Mouse (Mus musculus): ENCODE measurements around the gene Epha4. TPM values are rescaled to one million over a fixed set of nuclear protein-coding genes. Genes with fewer than 3 reads are reported as not detected.

Gene Epha4
- total and polyA plus RNA-seq, 3 experiments, result 0.11 TPM; not detected in 2

DNA sequence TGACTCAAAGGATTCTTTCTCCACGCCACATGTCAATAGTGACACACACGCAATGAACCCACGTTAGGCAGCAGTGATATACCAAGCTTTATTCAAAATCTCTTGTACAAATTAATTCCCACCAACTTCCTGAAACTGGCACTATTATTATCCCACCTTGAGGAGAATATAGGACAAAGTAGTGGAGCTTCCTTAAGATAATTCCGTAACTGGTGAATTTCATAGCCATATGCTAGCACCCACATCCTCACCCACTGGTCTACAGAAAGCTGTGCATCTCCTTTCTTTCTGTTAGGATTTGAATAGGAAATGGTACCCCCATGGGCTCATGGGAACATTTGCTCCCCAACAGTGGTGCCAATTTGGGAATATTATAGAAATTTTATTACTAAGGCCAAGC is 103.7 kb downstream of the Epha4 start:
- TF ChIP-seq POLR2AphosphoS5 (IDR thresholded peaks at IDR 0.05; ENCODE audit: insufficient replicate concordance, low read depth, low read length), result no peak
- no peak for TF ChIP-seq GATA1 (IDR thresholded peaks at IDR 0.05; ENCODE audit: borderline replicate concordance, low read length)
- TF ChIP-seq GATA2 (IDR thresholded peaks at IDR 0.05; ENCODE audit: borderline replicate concordance, low read depth, low read length), result no peak
- TF ChIP-seq TAL1 (conservative IDR thresholded peaks at IDR 0.05; ENCODE audit: low read depth, low read length), result no peak
- no peak for TF ChIP-seq CTCF (IDR thresholded peaks at IDR 0.05; ENCODE audit: low read depth, low read length)
- Histone ChIP-seq H3K4me1 (ENCODE audit: insufficient read depth, low read depth, low read length) (no peaks in the 10 kb centered on the region), H3K4me3 (ENCODE audit: low read depth, low read length) (no peak overlapping the region), H3K36me3 (replicated peaks) (no peaks in the 10 kb centered on the region), H3K27me3 (ENCODE audit: insufficient read depth, low read length) (no peaks in the 10 kb centered on the region), H3K9me3 (replicated peaks) (peaks cover 40% of the 10 kb centered on the region)
- no peak for ATAC-seq (ENCODE audit: extremely low read depth, insufficient number of reproducible peaks, low FRiP score, poor library complexity, severe bottlenecking)
- no peak for DNase-seq (ENCODE audit: low spot score)

GRCm38 (mm10) chr1:77410716-77411115 is 104.2 kb downstream of the Epha4 start:
- no peaks in the 10 kb centered on the region for H3K4me1 ChIP-seq (ENCODE audit: insufficient read depth, low read depth, low read length)
- DNase-seq (ENCODE audit: low spot score) (no peak), ATAC-seq (ENCODE audit: extremely low read depth, insufficient number of reproducible peaks, low FRiP score, poor library complexity, severe bottlenecking) (no peak)
- no peak for TF ChIP-seq TAL1 (conservative IDR thresholded peaks at IDR 0.05; ENCODE audit: low read depth, low read length)
- TF ChIP-seq CTCF (IDR thresholded peaks at IDR 0.05; ENCODE audit: low read depth, low read length), result no peak
- TF ChIP-seq GATA2 (IDR thresholded peaks at IDR 0.05; ENCODE audit: borderline replicate concordance, low read depth, low read length), result no peak
- no peak for TF ChIP-seq GATA1 (IDR thresholded peaks at IDR 0.05; ENCODE audit: borderline replicate concordance, low read length)
- TF ChIP-seq POLR2AphosphoS5 (IDR thresholded peaks at IDR 0.05; ENCODE audit: insufficient replicate concordance, low read depth, low read length), result no peak
- H3K4me3 ChIP-seq (ENCODE audit: low read depth, low read length), result no peak overlapping the region
- no peaks in the 10 kb centered on the region for H3K27me3 ChIP-seq (ENCODE audit: insufficient read depth, low read length)
- no peaks in the 10 kb centered on the region for H3K36me3 ChIP-seq (replicated peaks)
- H3K9me3 ChIP-seq (replicated peaks), result peaks cover 40% of the 10 kb centered on the region

GRCm38 (mm10) chr1:77410153-77410552 is 104.7 kb downstream of the Epha4 start:
- H3K27me3 ChIP-seq (ENCODE audit: insufficient read depth, low read length), result no peaks in the 10 kb centered on the region
- H3K4me3 ChIP-seq (ENCODE audit: low read depth, low read length), result no peak overlapping the region
- no peak for TF ChIP-seq POLR2AphosphoS5 (IDR thresholded peaks at IDR 0.05; ENCODE audit: insufficient replicate concordance, low read depth, low read length)
- H3K9me3 ChIP-seq (replicated peaks), result peaks cover 44% of the 10 kb centered on the region
- no peaks in the 10 kb centered on the region for H3K36me3 ChIP-seq (replicated peaks)
- ATAC-seq (ENCODE audit: extremely low read depth, insufficient number of reproducible peaks, low FRiP score, poor library complexity, severe bottlenecking) (no peak), DNase-seq (ENCODE audit: low spot score) (no peak)
- no peaks in the 10 kb centered on the region for H3K4me1 ChIP-seq (ENCODE audit: insufficient read depth, low read depth, low read length)

- peaks cover 46% of the 10 kb centered on the region for H3K9me3 ChIP-seq (replicated peaks)
- no peaks in the 10 kb centered on the region for H3K4me1 ChIP-seq (ENCODE audit: insufficient read depth, low read depth, low read length)
- H3K4me3 ChIP-seq (ENCODE audit: low read depth, low read length), result no peak overlapping the region
- ATAC-seq (ENCODE audit: extremely low read depth, insufficient number of reproducible peaks, low FRiP score, poor library complexity, severe bottlenecking) (no peak), DNase-seq (ENCODE audit: low spot score) (no peak)
- TF ChIP-seq GATA1 (IDR thresholded peaks at IDR 0.05; ENCODE audit: borderline replicate concordance, low read length) (no peak), CTCF (IDR thresholded peaks at IDR 0.05; ENCODE audit: low read depth, low read length) (no peak), GATA2 (IDR thresholded peaks at IDR 0.05; ENCODE audit: borderline replicate concordance, low read depth, low read length) (no peak), POLR2AphosphoS5 (IDR thresholded peaks at IDR 0.05; ENCODE audit: insufficient replicate concordance, low read depth, low read length) (no peak), TAL1 (conservative IDR thresholded peaks at IDR 0.05; ENCODE audit: low read depth, low read length) (no peak)
- no peaks in the 10 kb centered on the region for H3K27me3 ChIP-seq (ENCODE audit: insufficient read depth, low read length)
- H3K36me3 ChIP-seq (replicated peaks), result no peaks in the 10 kb centered on the region
Observed at GRCm38 (mm10) chr1:77409509-77409908, 105.4 kb downstream of the Epha4 start.

- TF ChIP-seq POLR2AphosphoS5 (IDR thresholded peaks at IDR 0.05; ENCODE audit: insufficient replicate concordance, low read depth, low read length), result no peak
- no peak for TF ChIP-seq GATA1 (IDR thresholded peaks at IDR 0.05; ENCODE audit: borderline replicate concordance, low read length)
- no peak for TF ChIP-seq CTCF (IDR thresholded peaks at IDR 0.05; ENCODE audit: low read depth, low read length)
- TF ChIP-seq TAL1 (conservative IDR thresholded peaks at IDR 0.05; ENCODE audit: low read depth, low read length), result no peak
- no peak for TF ChIP-seq GATA2 (IDR thresholded peaks at IDR 0.05; ENCODE audit: borderline replicate concordance, low read depth, low read length)
- no peak overlapping the region for H3K4me3 ChIP-seq (ENCODE audit: low read depth, low read length)
- no peak for DNase-seq (ENCODE audit: low spot score)
Observed at GRCm38 (mm10) chr1:77407417-77407816, 107.5 kb downstream of the Epha4 start.

DNA sequence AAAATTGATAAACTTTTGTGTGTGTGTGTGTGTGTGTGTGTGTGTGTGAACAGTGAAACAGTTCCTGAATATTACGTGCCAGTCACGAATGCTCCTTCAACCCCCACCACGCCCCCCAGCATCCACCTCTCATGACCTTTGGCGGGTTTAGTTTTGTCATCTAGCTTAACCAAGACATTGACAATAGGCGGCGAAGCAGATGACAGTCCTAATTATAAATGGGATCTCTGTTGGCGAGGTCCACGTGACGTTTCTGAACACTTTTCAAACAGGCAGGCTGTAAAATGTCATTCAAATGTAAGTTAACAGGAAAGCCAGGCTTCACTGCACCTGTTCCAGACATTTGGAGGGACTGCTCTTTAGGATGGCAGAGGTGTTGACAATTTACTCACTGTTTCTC is 108.3 kb downstream of the Epha4 start:
- Histone ChIP-seq H3K36me3 (replicated peaks) (no peaks in the 10 kb centered on the region), H3K27me3 (ENCODE audit: insufficient read depth, low read length) (no peaks in the 10 kb centered on the region), H3K4me3 (ENCODE audit: low read depth, low read length) (no peak overlapping the region), H3K9me3 (replicated peaks) (peaks cover 55% of the 10 kb centered on the region), H3K4me1 (ENCODE audit: insufficient read depth, low read depth, low read length) (no peaks in the 10 kb centered on the region)
- no peak for DNase-seq (ENCODE audit: low spot score)
- no peak for TF ChIP-seq CTCF (IDR thresholded peaks at IDR 0.05; ENCODE audit: low read depth, low read length)
- TF ChIP-seq POLR2AphosphoS5 (IDR thresholded peaks at IDR 0.05; ENCODE audit: insufficient replicate concordance, low read depth, low read length), result no peak
- no peak for TF ChIP-seq GATA2 (IDR thresholded peaks at IDR 0.05; ENCODE audit: borderline replicate concordance, low read depth, low read length)
- TF ChIP-seq GATA1 (IDR thresholded peaks at IDR 0.05; ENCODE audit: borderline replicate concordance, low read length), result no peak
- TF ChIP-seq TAL1 (conservative IDR thresholded peaks at IDR 0.05; ENCODE audit: low read depth, low read length), result no peak
- no peak for ATAC-seq (ENCODE audit: extremely low read depth, insufficient number of reproducible peaks, low FRiP score, poor library complexity, severe bottlenecking)

More at GRCm38 (mm10) chr1:77407417-77407816, 107.5 kb downstream of the Epha4 start:
- Histone ChIP-seq H3K27me3 (ENCODE audit: insufficient read depth, low read length) (no peaks in the 10 kb centered on the region), H3K4me1 (ENCODE audit: insufficient read depth, low read depth, low read length) (no peaks in the 10 kb centered on the region), H3K9me3 (replicated peaks) (peaks cover 54% of the 10 kb centered on the region), H3K36me3 (replicated peaks) (no peaks in the 10 kb centered on the region)
- ATAC-seq (ENCODE audit: extremely low read depth, insufficient number of reproducible peaks, low FRiP score, poor library complexity, severe bottlenecking), result no peak

DNA sequence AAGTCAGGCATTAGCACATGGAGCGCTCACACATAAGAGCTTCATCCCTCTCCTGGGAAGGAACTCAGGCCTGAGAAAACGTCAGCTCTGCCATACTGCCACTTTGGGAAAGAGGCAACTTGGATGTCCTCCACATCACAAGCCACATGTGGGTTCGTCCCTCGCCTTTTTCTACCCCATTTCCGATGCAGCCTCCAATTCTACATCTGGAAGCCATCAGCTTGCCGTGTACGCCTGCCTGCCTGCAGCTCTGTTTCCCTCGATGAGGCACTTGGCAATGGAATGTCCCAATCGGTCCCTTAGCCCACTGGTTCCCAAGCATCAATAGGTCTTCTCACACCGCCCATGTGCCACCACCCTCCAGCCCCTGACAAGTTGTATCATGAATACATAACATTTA is 110.4 kb downstream of the Epha4 start:
- DNase-seq (ENCODE audit: low spot score), result no peak
- H3K4me1 ChIP-seq (ENCODE audit: insufficient read depth, low read depth, low read length), result no peaks in the 10 kb centered on the region
- H3K4me3 ChIP-seq (ENCODE audit: low read depth, low read length), result no peak overlapping the region
- H3K27me3 ChIP-seq (ENCODE audit: insufficient read depth, low read length), result no peaks in the 10 kb centered on the region
- ATAC-seq (ENCODE audit: extremely low read depth, insufficient number of reproducible peaks, low FRiP score, poor library complexity, severe bottlenecking), result no peak
- TF ChIP-seq POLR2AphosphoS5 (IDR thresholded peaks at IDR 0.05; ENCODE audit: insufficient replicate concordance, low read depth, low read length) (no peak), CTCF (IDR thresholded peaks at IDR 0.05; ENCODE audit: low read depth, low read length) (no peak), GATA1 (IDR thresholded peaks at IDR 0.05; ENCODE audit: borderline replicate concordance, low read length) (no peak), TAL1 (conservative IDR thresholded peaks at IDR 0.05; ENCODE audit: low read depth, low read length) (no peak), GATA2 (IDR thresholded peaks at IDR 0.05; ENCODE audit: borderline replicate concordance, low read depth, low read length) (no peak)
- H3K36me3 ChIP-seq (replicated peaks), result no peaks in the 10 kb centered on the region
- peaks cover 53% of the 10 kb centered on the region for H3K9me3 ChIP-seq (replicated peaks)
